Mouse (Mus musculus) fibroblast of lung, adult 2 months (primary cell): ENCODE results near the gene Plekhg3.

ENCODE experiments used
- DNase-seq: peaks from one replicate; pipeline ENCODE4 v3.0.0-alpha.2; 2011; ENCODE audit warnings: low read depth

The Plekhg3 gene

GRCm38 (mm10) chr12:76530580-76531139, at the start of gene Plekhg3:
Gene Plekhg3, plus strand, starts transcription at chr12:76530891.
- no peak for DNase-seq

GRCm38 (mm10) chr12:76482446-76482845, 48.2 kb upstream of the Plekhg3 start:
- DNase-seq, result no peak

DNA sequence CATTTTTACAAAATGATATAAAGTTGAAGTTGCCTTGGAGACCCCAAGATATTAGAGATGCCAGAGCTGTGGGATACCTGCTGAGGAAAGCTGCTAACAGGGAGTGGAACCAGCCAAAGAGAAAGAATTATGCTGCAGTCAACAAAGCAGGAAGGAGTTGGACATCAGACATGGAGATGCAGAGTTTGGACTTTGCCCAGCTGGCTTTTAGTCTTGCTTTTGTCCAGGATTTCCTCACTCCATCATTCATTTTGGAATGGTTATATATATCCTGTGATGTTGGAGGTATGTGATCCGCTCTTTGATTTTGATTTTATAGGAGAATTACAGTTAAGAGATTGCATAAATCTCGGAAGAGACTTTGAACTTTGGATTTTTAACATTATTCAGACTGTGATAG, 47.7 kb upstream of the Plekhg3 start:
- no peak for DNase-seq

DNA sequence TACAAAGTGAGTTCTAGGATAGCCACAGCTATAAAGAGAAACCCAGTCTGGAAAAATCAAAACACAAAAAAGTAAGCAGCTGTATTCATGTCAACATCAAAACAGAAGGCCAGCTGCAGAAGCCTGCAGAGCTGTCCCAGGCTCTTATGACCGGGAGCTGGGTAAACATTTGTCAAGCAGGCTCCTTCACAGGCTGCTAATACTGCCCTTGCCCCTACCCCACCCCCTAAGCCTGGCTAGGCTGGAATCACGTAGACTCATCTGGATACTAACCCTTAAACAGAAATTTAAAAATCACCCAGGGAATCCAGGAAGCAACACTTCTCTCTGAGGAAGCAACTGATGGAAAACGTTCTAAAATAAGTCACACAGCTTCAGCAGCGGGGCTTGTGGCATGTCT, 45.8 kb upstream of the Plekhg3 start:
- DNase-seq, result no peak

DNA sequence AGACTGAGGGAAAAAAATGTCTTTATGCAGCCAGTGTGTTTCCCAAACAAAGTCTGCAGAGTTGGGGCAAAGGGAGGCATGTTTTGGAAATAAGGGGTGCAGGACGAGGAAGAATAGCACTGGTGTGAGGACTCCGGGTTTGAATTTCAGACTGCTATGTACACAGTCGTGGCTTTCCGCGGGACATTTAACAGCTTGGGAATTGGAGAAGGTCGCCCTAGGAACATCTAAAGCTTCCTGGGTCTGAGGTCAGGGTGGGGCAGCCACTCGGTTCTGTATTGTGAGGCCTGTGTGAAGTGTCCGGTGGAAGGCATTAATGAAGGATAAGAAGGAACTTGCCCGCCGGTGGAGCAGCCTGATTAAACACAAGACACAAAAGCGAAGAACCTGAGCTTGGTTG, 45.3 kb upstream of the Plekhg3 start:
- no peak for DNase-seq

DNA sequence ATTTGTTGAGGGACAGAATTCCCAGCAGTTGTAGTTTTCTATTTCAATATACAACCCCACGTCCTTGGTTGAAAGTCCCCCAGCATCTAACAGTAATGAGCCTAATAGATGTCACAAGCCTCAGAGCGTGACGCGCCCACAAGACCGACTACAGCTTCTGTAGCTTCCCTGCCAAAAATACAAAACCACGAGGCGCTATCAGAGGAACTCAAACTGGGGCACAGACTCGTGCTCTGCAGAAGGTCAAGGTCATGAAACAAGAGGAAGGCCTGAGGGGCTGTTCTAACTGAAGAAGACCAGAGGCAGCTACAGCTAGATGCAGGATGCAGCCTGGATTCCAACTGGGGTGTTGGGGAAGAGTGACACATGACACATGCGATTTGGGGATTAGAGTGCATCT, 43.7 kb upstream of the Plekhg3 start:
- DNase-seq, result no peak

- DNase-seq, result no peak
Observed at GRCm38 (mm10) chr12:76490798-76491197, 39.9 kb upstream of the Plekhg3 start.

DNA sequence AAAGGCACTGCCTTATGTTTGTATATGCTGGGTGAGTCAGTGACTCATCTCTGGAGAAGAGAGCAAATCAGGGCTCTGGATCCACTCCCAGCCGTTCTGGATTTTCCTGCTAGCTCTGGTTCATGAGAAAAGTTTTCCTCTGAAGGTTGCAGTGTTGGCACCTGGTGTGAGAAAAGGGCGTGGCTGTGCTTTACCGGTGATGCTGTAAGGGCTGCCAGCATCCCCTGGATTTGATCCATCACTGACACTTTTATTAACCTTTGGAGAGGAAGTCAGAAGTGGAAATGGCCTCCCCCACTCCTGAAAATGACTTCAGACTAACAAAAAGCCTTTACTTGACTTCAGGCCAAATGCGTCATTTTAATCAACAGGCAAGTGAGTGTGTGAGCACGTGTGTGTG, 37.2 kb upstream of the Plekhg3 start:
- DNase-seq, result peak; percentile 91

DNA sequence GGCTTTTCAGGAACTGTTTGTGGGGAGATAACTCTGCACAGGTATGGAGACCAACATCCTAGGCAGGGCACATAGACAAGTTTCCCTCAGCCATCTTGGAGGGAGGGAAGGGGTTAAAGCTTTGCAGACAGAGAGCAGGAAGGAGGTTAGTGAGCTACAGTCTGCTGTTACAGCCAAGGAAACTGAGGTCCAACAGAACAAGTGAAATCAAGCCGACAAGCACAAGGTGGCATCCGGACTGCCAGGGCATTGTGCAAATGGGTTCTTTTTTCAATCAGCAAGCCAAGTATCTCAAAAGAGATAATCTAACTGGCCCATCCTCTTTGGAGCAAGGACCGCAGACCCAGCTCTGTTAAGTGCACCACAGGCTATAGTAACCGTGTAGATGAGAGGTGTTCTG, 35.3 kb upstream of the Plekhg3 start:
- DNase-seq, result no peak

DNA sequence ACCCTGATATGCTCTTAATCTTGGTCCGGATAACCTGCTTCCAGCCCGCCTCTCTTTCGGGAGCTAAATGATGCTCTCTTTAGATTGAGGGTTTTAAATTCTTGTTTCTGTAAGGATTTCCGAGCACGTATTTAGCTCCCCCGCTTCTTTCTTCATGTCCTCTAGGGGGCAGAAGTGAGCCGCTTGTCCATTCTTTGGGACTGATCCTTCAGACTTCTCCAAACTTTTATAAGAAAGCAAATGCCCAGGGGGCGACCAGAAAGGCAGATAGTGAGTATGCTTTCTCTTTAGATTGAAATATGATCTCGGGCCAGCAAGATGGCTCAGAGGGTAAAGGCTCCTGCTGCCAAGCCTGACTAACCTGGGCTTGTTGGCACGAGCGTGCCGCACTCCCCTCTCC, 34.4 kb upstream of the Plekhg3 start:
- DNase-seq, result no peak

DNA sequence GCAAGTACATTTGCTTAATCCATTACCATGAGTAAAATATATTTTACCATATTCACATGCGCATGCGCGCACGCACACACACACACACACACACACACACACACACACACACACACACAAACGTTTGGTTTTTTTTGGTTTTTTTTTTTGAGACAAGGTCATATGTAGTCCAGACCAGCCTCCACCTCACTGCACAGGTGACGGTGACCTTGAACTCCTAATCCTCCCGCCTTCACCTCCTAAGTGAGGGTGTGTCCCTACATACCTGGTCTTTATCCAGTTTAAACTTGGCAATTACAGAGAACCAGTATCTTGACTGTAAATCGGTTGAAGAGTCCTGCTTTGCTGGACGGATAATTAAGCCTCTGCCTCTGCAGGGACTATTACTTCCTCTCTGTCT, 31.4 kb upstream of the Plekhg3 start:
- DNase-seq, result no peak

- DNase-seq, result no peak
Observed at GRCm38 (mm10) chr12:76500055-76500454, 30.6 kb upstream of the Plekhg3 start.

- no peak for DNase-seq
Observed at GRCm38 (mm10) chr12:76500896-76501295, 29.8 kb upstream of the Plekhg3 start.

DNA sequence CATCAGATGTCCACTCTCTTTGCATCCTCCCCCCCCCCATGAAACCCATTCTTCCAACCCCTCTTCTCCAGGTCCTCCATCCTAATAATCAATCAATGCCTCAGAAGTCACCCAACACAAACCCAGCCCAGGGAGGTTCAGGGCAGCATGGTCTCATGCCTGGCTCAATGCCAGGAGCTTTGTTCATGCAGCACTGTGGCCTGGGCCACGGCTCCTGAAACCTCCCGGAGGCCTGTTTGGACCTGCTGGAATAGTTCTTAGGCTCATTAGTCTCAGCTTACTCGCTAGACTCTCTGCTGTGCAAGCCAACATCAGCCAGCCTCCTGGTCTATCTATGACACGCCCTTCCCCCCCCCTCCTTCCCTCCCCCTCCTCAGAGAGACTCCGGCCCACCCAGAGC, 27.7 kb upstream of the Plekhg3 start:
- no peak for DNase-seq

DNA sequence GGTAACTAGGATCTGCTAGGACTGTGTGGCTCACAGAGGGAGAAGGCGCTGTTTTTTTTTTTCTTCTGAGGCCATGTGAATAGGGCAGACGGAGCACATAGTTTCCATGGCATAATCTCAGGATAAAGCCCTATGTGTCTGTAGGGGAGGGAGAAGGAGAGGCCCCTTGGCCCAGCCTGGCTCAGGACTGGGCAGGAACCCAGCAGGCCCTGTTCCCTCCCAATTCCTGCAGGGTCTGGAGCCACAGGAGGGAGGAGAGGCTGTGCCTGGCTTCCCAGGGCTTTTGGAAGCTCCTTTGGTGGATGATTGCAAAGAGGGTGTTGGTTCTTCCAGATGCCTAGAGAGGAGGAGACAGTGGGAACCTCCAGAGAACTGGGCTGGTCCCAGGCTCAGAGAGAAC, 24.2 kb upstream of the Plekhg3 start:
- peak; percentile 83 for DNase-seq

GRCm38 (mm10) chr12:76507791-76508190, 22.9 kb upstream of the Plekhg3 start:
- DNase-seq, result no peak

DNA sequence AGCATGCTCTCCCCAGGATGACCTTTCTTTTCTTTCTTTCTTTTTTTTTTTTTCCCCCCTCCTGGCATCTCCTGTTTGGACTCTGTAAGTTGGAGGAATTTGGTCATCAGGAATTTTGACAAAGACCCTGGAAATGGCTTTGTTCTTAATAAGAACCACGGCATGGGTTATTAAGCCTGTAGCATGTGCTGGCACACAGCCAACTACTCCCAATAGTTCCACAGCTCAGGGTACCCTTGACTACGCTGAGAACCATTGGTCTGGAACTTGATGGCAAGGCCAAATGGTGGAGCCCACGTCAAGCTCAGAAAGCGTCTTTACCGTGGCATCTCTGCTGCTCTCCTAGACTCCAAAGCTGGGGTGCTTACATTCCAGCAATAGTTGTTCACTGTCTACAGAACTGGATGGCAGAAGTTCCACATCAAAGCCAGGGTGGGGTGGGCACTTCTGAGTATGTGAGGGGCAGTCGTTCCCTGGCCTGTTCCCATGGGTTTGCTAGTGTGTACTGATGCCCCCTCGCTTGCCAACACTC, 21.7 kb upstream of the Plekhg3 start:
- no peak for DNase-seq

DNA sequence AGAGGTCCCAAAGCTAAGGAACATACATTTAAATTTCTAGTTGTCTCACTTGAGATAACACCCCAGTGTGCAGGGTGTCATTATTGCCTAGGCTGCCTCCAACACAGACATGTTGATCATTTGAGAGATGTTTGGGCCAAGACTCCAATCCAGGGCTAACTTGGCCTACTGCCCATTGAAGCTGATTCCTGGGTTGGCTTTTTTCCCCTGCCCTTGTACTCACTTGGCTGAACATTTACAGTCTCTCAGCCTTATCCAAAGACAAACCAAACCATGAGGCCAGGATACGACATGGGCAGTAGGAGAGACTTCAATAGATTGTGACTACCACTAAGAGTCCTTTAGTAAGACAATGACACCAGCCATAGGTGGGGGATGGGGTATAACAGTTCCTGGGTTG, 18.0 kb upstream of the Plekhg3 start:
- no peak for DNase-seq

DNA sequence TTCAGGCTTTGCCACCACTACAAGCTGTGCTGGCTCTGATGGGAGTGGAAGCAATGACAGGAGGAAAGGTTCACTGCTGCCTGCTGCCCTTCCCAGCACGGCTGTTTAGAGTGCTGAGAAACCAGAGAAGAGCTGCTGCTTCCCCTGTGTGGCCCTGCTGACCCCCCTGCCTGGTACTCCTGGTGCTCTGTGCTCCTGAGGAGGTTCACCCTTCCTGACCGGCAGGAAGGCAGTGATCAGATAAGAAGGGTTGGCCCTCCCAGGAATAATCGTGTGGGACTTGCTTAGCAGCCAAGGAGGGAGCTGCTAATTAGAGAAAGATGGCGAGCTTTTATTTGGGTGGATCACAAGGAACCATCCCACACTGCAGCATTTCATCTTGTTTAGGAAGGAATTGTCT, 15.8 kb upstream of the Plekhg3 start:
- no peak for DNase-seq

GRCm38 (mm10) chr12:76518000-76518399, 12.7 kb upstream of the Plekhg3 start:
- no peak for DNase-seq

DNA sequence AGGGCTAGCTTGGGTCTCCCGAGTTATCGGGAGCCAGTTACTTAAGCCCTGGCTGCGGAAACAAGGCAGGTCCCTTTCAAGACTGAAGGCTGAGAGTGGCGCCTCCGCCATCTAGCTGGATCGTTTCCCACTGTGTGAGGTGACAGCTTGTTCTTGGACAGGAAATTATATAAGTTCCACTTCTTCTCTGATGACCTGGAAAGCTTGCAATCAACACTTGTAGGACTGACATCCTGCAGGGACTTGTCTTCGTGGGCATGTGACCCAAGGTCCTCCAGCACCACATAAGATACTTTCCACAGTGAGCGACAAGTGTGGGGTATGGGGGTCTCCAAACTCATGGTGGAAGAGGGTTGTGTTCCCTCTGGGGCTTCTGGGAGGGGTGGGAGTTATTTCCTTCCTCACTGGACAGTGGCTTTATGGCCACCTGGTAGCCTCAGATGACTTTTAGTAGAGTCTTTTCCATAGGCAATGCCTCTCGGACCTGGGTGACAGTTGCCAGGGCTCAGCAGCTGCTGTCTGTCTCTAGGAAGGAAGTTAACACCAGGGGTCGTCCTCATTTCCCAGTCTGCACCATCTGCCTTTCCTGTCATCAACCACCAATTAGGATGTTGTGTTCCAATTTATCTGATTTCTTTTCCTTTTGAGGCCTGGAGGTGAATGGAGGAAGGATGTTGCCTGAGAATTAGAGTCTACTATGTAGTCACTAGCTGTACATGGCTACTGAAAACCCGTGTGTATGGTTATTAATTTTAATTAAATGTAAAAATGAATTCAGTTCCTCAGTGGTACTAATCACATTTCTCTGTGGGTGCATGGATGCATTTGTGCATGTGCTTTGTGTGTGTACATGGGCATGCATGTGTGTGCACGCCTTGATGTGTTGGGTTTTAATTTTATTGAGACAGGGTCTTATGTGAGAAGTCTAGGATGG, 11.5 kb upstream of the Plekhg3 start:
- no peak for DNase-seq

GRCm38 (mm10) chr12:76523654-76524053, 7.0 kb upstream of the Plekhg3 start:
- DNase-seq, result no peak

DNA sequence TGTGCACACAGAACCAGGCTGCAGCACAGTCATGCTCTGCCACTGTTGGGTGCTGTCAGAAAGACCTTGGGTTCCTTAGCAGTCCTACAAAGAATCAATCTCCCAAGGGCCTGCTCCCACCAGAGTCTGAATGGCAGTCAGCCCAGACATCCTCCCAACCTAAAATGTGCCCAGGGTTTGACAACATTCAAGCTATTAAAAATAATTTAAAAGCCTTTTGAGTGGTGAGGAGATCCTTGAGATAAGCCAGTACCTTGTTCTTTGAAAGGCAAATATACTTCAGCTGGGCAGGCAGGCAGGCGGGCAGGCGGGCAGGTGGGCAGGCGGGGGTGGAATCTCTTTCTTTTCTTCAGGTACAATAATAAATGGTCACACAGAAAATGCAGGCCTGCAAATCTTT, 5.8 kb upstream of the Plekhg3 start:
- DNase-seq, result no peak
